Mouse (Mus musculus) small intestine, adult 2 months (tissue): ENCODE results near the gene Oas1h. TPM values are rescaled to one million over a fixed set of nuclear protein-coding genes. Genes with fewer than 3 reads are reported as not detected.

Experiments
- H3K27ac ChIP-seq: fragments of 200-500 bp; 2 replicates; pipeline ENCODE4 v1.5.1; 2012; ENCODE audit warnings: low read depth, low read length, control low read depth, inconsistent platforms; ENCODE audit not compliant: insufficient read depth
- H3K27me3 ChIP-seq: fragments of 200-500 bp; 2 replicates; pipeline ENCODE4 v1.6.1; 2012; ENCODE audit warnings: mild to moderate bottlenecking, moderate library complexity, low read length, inconsistent platforms; ENCODE audit not compliant: control insufficient read depth, insufficient read depth
- H3K36me3 ChIP-seq: fragments of 200-500 bp; 2 replicates; pipeline ENCODE4 v1.6.1; 2012; ENCODE audit warnings: mild to moderate bottlenecking, low read length, control low read depth, inconsistent platforms; ENCODE audit not compliant: control insufficient read depth, insufficient read depth
- H3K4me1 ChIP-seq: fragments of 200-500 bp; 2 replicates; pipeline ENCODE4 v1.6.1; 2012; ENCODE audit warnings: low read length, inconsistent platforms, mixed read lengths; ENCODE audit not compliant: control insufficient read depth, insufficient read depth, insufficient read length
- H3K4me3 ChIP-seq: fragments of 200-500 bp; 2 replicates; pipeline ENCODE4 v1.5.1; 2012; ENCODE audit warnings: low read depth, mild to moderate bottlenecking, control low read depth, inconsistent platforms, low read length, moderate library complexity
- CTCF ChIP-seq: fragments of 200-500 bp; IDR thresholded peaks from 2 replicates; pipeline ENCODE4 v1.5.1; 2012; ENCODE audit warnings: low read depth, mild to moderate bottlenecking, control low read depth, inconsistent platforms, low read length, moderate library complexity, mixed read lengths; ENCODE audit not compliant: insufficient replicate concordance, insufficient read length; ENCODE audit errors: extremely low read depth
- POLR2A ChIP-seq: fragments of 200-500 bp; IDR thresholded peaks from 2 replicates; pipeline ENCODE4 v1.6.1; 2012; ENCODE audit warnings: low read depth, mild to moderate bottlenecking, control low read depth, inconsistent platforms, low read length, moderate library complexity
- WGBS: fragments of 180-500 bp; shearing (Covaris S2); methylation state at CpG from one replicate; pipeline ENCODE4 v1.1.7; 2018; 5-methylcytosine and 5-hydroxymethylcytosine counted together
- polyA plus RNA-seq: library from polyadenylated mRNA; depleted of rRNA; stranded (reverse); fragments of >200 nt; gene quantifications from 2 replicates; pipeline ENCODE4 v1.2.3, GENCODE M21; 2012

Oas1h gene
- polyA plus RNA-seq, 1 experiment, result not detected

GRCm38 (mm10) chr5:120833335-120834280, 27.6 kb upstream of the Oas1h start:
- Histone ChIP-seq H3K4me1 (no peaks in the 10 kb centered on the region), H3K36me3 (no peaks in the 10 kb centered on the region), H3K27ac (no peak overlapping the region), H3K27me3 (peaks cover 6% of the 10 kb centered on the region; the same call in 1 of the 2 replicates), H3K4me3 (no peak overlapping the region)
- TF ChIP-seq CTCF, result no peak
- no peak for TF ChIP-seq POLR2A
- WGBS, result 13% methylated on average over 17 of the region's 17 CpGs

GRCm38 (mm10) chr5:120836731-120837585, 24.3 kb upstream of the Oas1h start:
- Histone ChIP-seq H3K36me3 (no peaks in the 10 kb centered on the region), H3K4me1 (no peaks in the 10 kb centered on the region), H3K4me3 (no peak overlapping the region), H3K27me3 (peaks cover 6% of the 10 kb centered on the region; the same call in 1 of the 2 replicates), H3K27ac (no peak overlapping the region)
- TF ChIP-seq CTCF, result peak; percentile 61; the same call in 1 of the 2 replicates
- no peak for TF ChIP-seq POLR2A
- 17% methylated on average over 8 of the region's 8 CpGs for WGBS

GRCm38 (mm10) chr5:120844713-120845112, 16.5 kb upstream of the Oas1h start:
- Histone ChIP-seq H3K4me3 (no peak overlapping the region), H3K4me1 (peaks cover 5% of the 10 kb centered on the region; the same call in 1 of the 2 replicates), H3K27ac (no peak overlapping the region), H3K27me3 (no peaks in the 10 kb centered on the region), H3K36me3 (no peaks in the 10 kb centered on the region)
- 15% methylated on average over 3 of the region's 3 CpGs for WGBS
- no peak for TF ChIP-seq POLR2A
- no peak for TF ChIP-seq CTCF

GRCm38 (mm10) chr5:120847067-120847466, 14.2 kb upstream of the Oas1h start, which contains the start of gene Oas1f:
Gene Oas1f, plus strand, starts transcription at chr5:120847367.
- TF ChIP-seq CTCF (no peak), POLR2A (no peak)
- Histone ChIP-seq H3K27me3 (no peaks in the 10 kb centered on the region), H3K4me1 (peaks cover 5% of the 10 kb centered on the region; the same call in 1 of the 2 replicates), H3K36me3 (no peaks in the 10 kb centered on the region), H3K27ac (no peak within 1 kb of the TSS), H3K4me3 (no peak within 1 kb of the TSS)
- 13% methylated on average over 4 of the region's 4 CpGs for WGBS

GRCm38 (mm10) chr5:120849601-120850136, 11.6 kb upstream of the Oas1h start:
- TF ChIP-seq POLR2A, result no peak
- peak; percentile 33; the same call in 1 of the 2 replicates for TF ChIP-seq CTCF
- Histone ChIP-seq H3K27ac (no peak overlapping the region), H3K36me3 (no peaks in the 10 kb centered on the region), H3K4me1 (peaks cover 5% of the 10 kb centered on the region; the same call in 1 of the 2 replicates), H3K27me3 (no peaks in the 10 kb centered on the region), H3K4me3 (no peak overlapping the region)
- whole genome bisulfite sequencing, result 66% methylated on average over 3 of the region's 3 CpGs

GRCm38 (mm10) chr5:120859241-120859640, 2.0 kb upstream of the Oas1h start:
- Histone ChIP-seq H3K4me3 (no peak overlapping the region), H3K27me3 (no peaks in the 10 kb centered on the region), H3K36me3 (no peaks in the 10 kb centered on the region), H3K27ac (no peak overlapping the region), H3K4me1 (no peaks in the 10 kb centered on the region)
- no peak for TF ChIP-seq CTCF
- no peak for TF ChIP-seq POLR2A
- WGBS, result 68% methylated on average over 2 of the region's 2 CpGs
